Mouse (Mus musculus) mesoderm, embryonic 11.5 days (tissue): ENCODE measurements around the gene Irf2bp2.
A peak's percentile ranks its signal among the peaks of the same experiment; 100 is the strongest.

Experiments used
- DNase-seq: peaks from one replicate; pipeline ENCODE4 v3.0.0-alpha.2; 2012; ENCODE audit warnings: low read depth, low spot score

Gene Irf2bp2

DNA sequence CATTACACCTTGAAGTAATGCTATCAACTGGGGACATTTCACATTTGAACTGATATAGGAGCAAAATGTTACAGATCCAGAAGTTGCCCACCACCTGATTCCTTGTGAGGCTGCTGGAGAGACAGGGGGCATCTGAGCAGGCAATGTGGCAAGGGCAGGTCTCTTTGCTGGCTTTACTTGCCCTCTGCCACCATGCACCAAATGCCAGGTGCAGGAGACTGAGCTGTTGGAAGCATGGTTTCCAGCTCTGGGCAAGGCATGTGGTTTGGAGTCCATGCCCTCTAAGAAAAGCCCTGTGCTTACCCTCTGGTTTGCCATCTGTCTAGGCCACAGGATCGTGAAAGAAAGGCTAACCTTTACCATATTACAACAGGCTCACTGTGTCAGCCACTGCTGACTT is 24.1 kb downstream of the Irf2bp2 start:
- no peak for DNase-seq

DNA sequence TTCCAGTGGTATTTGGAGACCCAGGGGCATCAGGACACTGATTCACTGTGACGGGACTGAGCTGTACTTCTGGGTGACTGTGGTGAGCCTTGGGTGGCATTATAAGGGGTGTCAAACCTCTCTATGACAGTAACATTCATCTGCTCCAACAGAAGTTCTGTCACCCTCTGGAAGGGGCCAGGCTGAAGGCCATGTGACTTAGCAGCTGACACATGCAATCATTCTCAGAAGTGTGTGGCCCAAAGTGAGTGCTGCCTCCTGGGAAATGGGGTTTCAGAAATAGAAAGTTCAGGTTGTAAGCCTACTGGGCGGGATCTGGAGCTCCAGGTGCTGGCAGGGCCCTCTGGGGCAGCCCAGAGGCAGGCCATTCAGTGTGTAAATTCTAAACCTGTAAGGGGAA is 26.1 kb downstream of the Irf2bp2 start:
- DNase-seq = no peak

DNA sequence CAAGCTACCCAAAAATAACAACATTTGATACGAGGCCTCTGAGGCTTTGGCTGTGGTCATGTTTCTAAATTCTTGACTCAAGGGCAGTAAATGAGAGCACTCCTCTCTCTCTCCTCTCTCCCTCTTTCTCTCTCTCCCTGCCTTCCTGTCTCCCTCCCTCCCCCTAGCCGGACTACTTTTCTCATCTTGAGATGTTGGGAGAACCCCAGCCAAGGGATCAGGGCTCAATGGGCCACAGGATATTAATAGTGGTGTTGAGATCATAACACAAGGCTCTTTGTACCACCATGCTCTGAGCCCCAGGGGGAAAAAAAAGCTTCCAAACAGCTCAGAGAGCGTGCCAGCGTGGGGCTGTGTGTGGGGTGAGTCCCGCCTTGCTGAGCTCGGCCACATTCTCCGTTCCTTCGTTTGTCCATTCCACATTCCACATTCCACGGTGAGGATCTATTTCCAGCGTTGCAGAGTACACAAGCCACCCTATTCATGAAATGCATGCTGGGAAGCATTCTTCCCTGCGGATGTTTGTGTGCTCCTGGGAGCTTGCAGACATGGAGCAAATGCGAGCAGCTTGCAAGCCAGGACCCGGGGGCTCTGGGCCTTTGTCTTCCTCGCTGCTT is 27.2 kb downstream of the Irf2bp2 start:
- DNase-seq = peak; percentile 83

DNA sequence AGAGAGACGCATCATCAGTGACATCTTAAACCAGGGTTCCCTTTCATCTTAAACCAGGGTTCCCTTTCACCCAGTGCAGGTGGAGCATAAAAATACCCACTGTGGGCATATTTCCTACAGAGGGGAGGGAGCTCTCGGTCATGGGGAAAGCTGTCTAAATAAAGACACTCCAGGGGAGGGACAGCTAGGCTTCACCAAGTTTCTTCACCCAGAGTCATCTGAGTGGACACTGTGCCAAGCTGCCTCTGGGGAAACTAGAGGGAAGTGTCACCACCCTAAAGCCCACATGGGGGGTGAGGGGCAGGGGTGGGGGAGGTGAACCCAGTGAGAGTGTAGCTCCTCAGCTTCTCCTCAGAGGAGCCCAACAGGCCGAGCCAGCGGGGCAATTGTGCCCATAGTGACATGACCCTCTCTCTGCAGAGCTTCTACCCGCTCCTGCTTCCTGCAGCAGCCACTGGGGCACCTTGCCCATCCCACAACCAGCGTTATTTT is 27.8 kb downstream of the Irf2bp2 start:
- no peak for DNase-seq

DNA sequence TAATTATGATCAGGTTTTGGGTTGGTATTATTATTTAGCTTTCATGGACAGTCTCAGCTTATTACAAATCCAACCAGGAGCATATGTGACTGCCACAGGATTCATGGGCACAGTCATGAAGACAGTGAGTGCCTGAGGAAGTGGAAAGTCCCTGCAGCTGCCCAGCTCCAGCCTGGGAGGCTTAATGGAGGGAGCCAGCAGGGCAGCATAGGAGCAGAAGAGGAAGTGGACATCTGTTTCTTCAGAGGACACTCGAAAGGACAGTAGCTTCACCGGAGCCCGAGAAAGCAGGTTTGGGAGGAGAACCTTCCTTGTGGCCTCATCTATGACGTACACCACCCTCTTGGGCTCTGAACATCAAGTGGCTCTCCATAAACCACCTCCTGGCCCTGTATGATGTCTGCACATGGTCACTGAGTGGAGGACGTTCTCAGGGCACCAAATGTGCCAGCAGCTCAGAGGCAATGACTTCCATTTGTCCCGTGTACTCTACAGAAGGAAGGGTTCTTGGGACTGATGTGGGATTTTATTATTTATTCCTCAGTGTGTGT is 28.5 kb downstream of the Irf2bp2 start:
- no peak for DNase-seq

DNA sequence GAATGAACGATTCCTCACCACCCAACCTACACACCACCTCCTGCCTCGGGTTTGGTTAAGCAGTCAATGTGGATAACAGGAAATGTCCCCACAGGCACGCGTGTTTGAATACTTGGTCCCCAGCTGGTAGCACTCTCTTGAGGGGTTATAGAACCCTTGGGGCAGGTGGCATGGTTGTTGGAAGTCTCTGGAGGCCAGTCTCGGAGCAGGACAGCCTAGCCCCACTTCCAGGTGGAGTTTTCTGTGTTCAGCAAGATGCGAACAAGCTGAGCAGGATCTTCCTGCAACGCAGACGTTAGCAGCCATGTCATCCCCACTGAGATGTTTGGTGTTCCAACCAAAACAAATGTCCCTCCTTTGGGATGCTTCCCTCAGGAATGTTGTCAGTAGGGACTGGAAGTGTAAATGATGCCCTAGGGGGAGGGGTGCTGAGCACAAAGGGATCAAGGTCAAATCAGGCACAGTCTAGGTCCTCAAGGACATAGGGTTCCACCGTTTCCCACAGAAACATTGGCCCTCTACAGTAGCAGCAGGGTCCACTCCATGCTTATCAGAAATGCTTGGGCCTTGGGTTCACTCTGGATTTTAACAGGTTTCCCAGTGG is 29.1 kb downstream of the Irf2bp2 start:
- DNase-seq = no peak

DNA sequence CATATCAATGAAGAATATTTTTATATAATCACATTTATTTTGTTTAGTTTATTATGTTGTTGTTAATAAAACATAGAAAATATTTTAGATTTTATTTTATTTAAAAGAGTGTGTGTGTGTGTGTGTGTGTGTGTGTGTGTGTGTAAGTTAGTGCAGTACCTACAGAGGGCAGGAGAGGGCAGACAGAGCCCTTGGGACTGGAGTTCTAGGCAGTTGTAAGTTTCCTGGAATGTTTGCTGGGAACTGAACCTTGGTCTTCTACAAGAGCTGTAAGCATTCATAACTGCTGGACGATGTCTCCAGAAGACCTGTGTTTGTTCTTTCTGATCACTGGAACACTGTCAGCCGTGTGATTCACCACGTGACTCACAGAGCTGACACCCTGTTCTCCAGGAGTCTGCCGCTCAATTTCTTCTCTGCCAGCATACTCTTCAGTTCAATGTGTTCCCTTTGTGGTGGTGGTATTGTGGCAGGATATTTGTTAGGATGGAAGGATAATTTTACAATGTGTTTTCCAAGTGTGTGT is 32.4 kb downstream of the Irf2bp2 start:
- DNase-seq = no peak

DNA sequence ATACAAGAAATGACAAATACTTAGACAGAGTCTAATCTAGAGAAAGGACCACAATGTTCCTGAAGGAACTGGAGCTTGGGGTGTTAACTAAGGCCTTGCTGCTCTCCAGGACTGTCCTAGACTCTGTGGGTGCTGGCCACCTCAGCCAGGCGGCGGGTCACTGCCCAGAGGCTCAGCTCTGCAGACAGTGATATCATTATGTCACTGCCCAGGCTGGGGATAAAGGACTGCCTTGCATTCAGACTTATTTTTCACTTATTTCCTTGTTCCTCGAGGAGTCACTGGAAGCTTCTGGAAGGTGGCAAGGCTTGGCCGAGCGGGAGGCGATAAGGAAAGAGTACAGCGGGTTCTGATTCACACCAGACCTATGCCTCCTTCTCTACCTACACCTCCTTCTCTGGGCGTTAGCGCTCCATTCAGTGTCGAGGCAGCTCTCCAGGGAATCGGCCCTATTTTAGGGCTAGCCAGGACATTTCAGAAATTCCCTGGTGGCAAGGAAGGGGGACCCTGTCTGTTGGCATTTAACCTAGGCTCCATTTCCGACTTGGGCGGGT is 35.3 kb downstream of the Irf2bp2 start:
- no peak for DNase-seq

DNA sequence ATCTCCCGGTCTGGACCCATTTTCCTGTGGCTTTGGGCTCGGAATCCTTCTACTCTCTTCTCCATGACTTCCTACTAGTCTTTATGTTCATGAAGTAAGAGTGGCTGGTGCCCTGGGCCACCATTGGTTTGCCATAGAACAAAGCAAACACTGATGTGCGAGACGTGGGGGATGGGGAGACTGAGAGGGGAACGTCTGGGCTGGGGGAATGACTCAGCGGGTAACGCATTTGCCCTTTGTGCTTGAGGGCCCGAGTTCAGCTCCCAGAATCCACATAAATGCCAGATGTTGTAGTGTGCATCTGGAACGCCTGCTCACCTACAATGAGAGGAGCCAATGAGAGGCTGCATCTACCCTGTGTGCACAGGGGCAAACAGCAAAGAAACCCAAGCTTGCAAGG is 36.4 kb downstream of the Irf2bp2 start:
- peak; percentile 59 for DNase-seq

DNA sequence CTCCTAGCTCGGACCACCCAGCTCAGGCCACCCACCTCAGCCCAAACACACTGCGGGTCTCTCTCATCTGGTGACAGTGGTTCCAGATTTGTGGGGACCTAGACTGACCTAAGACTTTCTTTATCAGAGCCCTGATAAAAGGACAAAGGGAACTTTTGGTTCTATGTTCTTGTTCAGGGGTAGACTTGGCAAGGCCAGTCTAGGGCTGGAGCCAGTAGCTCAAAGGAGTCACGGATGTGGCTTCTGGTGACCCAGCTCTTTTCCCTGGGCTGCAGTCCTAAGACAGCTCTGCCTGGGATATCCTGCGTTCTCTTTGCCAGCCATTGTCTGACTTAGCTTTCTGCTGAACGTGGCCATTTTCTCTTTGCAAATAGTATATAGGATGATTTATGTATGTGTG is 37.1 kb downstream of the Irf2bp2 start:
- no peak for DNase-seq

DNA sequence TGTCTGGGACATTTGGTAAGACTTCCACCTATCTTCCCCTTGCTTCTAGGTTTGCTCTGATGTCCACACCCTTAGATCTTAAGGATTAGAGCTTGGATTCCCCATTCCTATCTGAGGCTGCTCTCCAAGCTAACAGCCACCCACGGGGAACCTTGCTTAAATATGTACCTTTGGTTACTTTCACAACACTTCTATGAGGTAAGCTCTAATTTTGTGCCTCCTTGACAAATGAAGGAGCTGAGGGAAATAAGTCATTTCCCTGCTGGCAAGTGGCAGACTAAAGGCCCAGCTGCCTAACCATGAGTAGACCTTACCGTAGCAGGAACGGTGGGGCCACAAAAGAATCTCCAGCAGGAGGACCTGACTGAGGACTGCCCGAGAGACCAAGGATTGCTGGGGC is 39.0 kb downstream of the Irf2bp2 start:
- DNase-seq = no peak

DNA sequence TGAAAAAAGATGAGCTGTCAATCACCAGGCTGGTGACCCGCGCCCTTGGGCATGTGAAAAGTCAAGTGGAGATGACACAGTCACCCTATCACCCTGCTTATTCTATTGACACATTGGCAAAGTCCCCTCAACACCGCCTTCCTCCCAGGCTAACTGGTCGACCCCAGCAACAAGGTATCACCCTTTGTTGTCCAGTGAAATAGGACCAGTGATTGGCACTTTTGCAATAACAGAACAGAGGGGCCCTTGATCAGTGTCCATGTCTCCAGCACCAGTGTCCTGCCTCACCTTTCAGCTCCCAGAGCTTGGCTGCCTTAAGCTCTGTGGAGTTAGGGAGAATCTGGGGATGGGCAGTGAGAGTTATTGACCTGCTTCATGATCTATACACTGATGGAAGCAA is 41.9 kb downstream of the Irf2bp2 start:
- DNase-seq = no peak

DNA sequence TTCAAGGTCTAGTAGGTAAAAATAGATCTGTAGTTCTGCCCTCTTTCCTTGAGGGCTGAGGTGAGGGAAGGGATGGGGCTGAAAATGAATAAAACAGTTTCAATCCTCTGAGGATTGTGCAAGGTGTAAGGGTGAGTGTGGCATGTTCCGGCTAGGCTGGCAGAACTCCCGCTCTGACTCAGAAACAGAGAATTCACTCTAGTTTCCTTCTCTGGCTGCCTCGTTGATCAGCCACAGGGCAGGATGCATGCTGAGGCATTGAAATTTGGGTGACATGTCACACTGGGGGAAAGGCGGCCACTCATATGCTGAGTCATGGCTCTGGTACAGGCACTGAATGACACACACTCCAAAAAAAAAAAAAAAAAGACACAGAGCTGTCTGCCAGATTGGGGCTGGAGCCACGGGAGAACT is 42.8 kb downstream of the Irf2bp2 start:
- DNase-seq = no peak

DNA sequence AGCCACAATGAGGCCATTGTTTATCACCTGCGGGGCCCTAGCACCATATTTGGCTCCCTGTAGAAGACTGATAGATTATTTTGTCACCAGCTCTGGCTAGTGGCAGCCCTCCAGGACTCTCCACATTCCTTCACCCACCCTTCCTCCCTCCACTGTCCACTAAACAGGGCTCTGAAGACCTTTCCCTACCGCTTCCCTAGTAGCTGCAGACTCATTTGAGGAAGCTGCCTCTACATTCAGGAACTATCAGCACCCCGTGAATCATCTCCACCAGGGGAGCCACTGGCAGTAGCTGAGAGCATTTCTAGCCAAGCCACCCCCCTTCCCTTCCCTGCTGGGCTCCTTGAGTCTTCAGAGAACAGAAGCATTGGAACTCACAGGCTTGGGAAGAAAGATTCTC is 45.9 kb downstream of the Irf2bp2 start:
- DNase-seq = no peak

DNA sequence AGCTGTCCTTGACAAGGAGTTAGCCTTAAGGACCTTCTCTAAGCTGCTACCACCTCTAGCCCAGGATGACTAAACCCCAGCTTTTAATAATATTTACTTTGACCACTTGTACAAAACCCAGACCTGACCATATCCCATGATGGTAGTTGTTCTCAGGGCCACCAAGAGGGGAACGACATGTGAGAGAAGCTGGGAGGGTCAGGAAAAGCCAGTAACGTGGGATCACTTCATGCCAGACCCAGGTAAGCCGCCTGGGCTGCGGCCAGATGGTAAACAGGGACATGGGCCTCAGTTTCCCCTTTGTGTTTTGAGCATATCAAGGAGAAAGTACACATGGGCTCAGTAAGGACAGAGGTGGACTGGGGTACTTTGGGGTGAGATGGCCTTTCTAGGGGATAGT is 46.4 kb downstream of the Irf2bp2 start:
- no peak for DNase-seq

DNA sequence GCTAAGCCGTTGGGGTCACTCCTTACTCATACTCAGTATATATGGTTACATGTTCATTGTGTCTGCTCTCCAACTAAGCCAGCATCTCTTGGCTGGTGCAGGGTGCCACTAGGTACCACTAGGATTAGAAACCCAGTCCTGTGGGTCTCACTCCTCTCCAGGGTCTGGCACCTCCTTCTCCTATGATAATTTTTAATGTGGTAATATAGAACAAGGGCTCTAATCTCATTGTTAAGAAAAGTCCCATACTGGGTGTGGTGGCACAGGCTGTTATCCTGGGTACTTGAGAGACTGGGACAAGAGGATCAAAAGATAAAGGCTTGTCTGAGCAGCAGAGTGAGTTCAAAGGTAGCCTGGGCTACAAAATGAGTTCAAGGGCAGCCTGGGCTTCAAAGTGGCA is 47.3 kb downstream of the Irf2bp2 start:
- DNase-seq = no peak

DNA sequence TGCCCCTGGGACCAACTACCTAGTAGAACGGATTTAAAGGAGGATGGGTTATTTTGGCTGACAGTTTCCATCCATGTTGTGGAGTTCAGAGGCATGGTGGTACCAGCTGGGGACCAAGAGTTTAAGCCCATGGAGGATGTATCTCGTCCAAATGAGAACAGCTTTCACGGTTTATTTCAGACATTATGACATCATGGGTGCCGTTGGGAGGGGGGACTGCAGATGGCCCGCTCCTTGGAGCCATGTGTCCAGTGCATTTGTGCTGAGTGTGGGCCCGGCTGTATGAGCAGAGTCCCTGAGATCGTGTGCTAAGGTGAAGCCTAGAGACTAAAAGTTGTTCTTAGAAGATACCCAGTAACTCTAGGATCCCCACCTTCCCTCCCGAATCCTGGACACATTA is 50.4 kb downstream of the Irf2bp2 start:
- no peak for DNase-seq

DNA sequence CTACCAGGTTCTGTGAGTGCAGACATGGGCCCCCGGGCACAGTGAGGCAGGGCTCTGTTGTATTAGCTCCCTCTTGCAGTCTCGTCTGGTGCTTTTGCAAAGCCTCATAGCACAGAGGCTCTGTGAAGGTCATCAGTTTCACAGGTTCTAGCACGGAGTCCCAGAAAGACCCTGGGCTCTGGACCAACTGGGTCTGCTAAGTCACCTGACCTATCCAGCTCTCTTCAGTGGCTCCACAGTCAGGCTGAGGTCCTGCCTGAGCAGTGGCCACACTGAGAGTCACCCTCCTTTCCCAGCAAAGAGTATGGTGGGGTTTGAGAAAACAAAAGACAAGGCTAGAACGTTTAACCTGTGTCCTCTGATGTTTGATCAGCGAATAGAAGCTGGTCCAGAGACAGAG is 51.0 kb downstream of the Irf2bp2 start:
- no peak for DNase-seq

DNA sequence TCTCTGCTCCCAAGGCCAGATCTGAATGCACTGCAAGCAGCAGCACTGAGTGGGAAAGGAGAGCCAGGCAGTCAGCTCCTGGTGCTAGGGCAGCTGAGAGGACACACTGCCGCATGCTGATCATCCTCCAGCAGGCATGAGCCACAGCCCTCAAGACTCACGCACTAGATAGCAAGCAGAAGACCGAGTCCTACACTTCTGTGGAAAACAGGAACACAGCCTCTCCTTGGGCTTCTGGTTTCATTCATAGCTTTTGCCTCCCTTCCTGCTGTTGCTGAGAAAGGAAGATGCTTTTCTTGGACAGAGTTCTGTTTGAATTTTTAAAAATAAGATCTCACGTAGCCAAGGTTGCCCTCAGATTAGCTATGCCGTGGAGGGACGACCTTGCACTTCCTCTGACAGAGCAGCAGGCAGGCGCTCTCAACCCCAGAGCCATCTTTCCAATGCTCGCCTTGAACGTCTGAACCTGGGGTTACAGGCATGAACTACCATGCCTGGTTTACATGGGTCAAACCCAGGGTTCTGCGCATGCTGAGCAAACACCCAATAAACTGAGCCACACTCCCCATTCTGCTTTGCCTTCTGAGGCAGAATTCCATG is 51.6 kb downstream of the Irf2bp2 start:
- no peak for DNase-seq

DNA sequence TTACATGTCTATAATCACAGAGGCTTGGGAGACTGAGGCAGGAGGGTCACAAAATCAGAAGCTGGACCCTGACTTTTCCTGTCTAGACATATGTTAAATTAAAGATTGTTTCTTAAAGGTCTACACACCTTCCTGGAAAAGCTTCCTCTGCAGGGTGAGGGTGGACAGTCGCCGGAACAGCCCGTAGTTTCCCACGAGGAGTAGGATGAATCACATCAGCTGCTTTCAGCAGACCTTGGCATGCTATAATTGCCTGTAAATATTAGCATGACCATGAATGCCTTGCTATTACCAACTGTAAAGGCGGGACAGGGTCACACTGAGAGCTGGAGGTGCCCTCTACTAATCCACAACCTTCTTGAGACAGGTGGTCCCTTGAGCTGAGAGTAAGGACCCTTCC is 53.5 kb downstream of the Irf2bp2 start:
- DNase-seq = no peak

DNA sequence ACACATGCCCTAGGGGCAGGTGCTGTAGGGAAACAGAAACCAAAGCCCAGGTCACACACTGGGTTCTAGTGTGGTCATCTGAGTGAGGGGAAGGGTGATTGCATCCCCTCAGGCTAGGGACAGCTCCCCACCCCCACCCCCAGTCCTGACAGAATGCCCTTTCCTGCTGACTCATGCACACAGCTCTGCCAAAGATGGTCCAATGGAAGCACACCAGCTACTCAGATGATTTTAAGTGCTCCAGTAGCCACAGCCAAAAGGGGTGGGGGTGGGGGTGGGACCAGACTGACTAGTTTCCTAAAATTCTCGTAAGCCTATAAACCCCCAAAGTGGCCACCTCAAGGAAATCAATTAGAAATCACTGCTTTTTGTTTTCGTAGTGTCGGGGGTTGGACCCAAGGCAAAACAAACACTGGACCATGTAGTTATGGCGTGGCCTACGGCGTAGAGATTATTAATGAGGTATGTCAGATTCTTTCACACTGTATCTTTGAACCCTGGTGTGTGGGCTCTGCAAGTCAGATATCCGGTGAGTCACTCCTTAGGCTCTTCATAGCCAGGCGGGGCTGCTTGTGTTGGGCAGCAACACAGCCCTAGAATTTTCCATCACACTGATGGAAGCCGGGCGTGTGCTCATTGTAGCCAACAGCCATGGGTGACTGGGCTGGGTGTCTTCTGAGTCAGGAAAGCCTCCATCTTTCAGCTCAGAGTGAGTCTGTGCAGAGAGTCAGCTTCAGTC is 54.3 kb downstream of the Irf2bp2 start:
- DNase-seq = peak; percentile 43
